Mouse (Mus musculus): Measurements from ENCODE around the gene Insm1. TPM values are rescaled to one million over a fixed set of nuclear protein-coding genes. Genes with fewer than 3 reads are reported as not detected.

The Insm1 gene
- not detected in 2 replicates for polyA plus RNA-seq (2016; fragmentation: Nextera tagmentation; extraction: Ambion mirVana)

GRCm38 (mm10) chr2:146221076-146221928, at the start of gene Insm1:
Insm1 (plus strand) TSS chr2:146221921.
- H3K27ac ChIP-seq = no peak within 1 kb of the TSS
- H3K4me2 ChIP-seq = peak within 1 kb of the TSS; percentile 77
- no peak within 1 kb of the TSS for H3K9ac ChIP-seq
- H3K27me3 ChIP-seq (replicated peaks) = peaks cover 99% of the 10 kb centered on the region
- no peaks in the 10 kb centered on the region for H3K36me3 ChIP-seq
- H3K4me1 ChIP-seq = peaks cover 34% of the 10 kb centered on the region
- no peaks in the 10 kb centered on the region for H3K9me3 ChIP-seq (replicated peaks)
- peak; percentile 61; the same call in 1 of the 2 replicates for ATAC-seq
- 2% methylated on average over 82 of the region's 86 CpGs for WGBS (ENCODE audit: insufficient replicate concordance)
- peak within 1 kb of the TSS; percentile 53 for H3K4me3 ChIP-seq

DNA sequence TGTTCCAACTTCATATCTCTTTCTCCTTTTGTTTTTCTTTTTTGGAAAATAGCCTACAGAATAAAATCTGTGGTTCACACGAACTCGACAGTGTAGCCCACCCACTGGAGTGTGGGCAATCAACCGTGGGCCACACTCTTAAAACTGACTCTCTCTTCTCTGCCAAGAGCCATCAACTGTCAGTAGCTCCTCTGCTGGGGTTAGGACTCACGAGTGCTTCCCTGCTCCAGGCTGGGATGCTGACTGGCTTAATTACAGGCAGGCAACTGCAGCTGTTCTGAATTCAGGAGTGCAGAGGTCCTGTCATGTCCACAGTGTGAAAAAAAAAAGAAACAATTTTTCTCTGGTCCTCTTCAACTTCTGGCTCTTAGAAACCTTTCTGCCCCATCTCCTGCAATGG, 49.6 kb upstream of the Insm1 start:
- 51% methylated on average over 4 of the region's 4 CpGs for WGBS (ENCODE audit: insufficient replicate concordance)

DNA sequence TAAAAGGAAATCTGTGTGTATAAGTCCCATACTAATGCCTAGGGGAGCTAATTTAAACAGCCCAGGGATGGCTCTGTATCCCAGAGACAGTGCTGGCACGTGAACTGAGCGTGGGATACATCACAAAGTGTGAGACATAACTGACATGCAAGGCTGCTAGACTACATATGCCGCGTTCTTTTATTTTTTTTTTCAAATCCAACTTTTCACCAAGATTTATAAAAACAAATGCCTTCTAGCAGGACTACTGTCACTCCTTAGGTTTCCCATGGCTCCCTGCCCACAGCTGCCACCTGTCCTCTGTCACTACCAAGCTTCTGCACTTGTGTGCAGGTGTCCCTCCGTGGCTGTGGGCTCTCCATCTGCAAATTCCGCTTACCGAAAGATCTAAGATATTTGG, 47.5 kb upstream of the Insm1 start:
- no peak for ATAC-seq
- Histone ChIP-seq H3K27me3 (replicated peaks) (no peaks in the 10 kb centered on the region), H3K9me3 (replicated peaks) (peaks cover 5% of the 10 kb centered on the region; the same call in 1 of the 2 replicates), H3K4me1 (no peaks in the 10 kb centered on the region), H3K4me3 (no peak overlapping the region), H3K27ac (no peak overlapping the region), H3K9ac (no peak overlapping the region), H3K36me3 (no peaks in the 10 kb centered on the region), H3K4me2 (no peak overlapping the region)
- 76% methylated on average over 7 of the region's 7 CpGs for WGBS (ENCODE audit: insufficient replicate concordance)

More for the DNA sequence above, 49.6 kb upstream of the Insm1 start:
- no peak for ATAC-seq
- no peak overlapping the region for H3K4me2 ChIP-seq
- H3K4me3 ChIP-seq = no peak overlapping the region
- H3K9ac ChIP-seq = no peak overlapping the region
- H3K27me3 ChIP-seq (replicated peaks) = no peaks in the 10 kb centered on the region
- no peaks in the 10 kb centered on the region for H3K36me3 ChIP-seq
- H3K27ac ChIP-seq = no peak overlapping the region
- H3K9me3 ChIP-seq (replicated peaks) = no peaks in the 10 kb centered on the region
- no peaks in the 10 kb centered on the region for H3K4me1 ChIP-seq

GRCm38 (mm10) chr2:146178718-146179117, 43.0 kb upstream of the Insm1 start:
- Histone ChIP-seq H3K4me2 (no peak overlapping the region), H3K27me3 (replicated peaks) (no peaks in the 10 kb centered on the region; the same call in 1 of the 2 replicates), H3K4me3 (no peak overlapping the region), H3K4me1 (no peaks in the 10 kb centered on the region), H3K27ac (no peak overlapping the region), H3K9ac (no peak overlapping the region), H3K9me3 (replicated peaks) (peaks cover 5% of the 10 kb centered on the region; the same call in 1 of the 2 replicates), H3K36me3 (no peaks in the 10 kb centered on the region)
- no peak for ATAC-seq
- WGBS (ENCODE audit: insufficient replicate concordance) = 63% methylated on average over 1 of the region's 1 CpGs

- 69% methylated on average over 24 of the region's 24 CpGs for WGBS (ENCODE audit: insufficient replicate concordance)
- Histone ChIP-seq H3K4me3 (no peak overlapping the region), H3K27me3 (replicated peaks) (peaks cover 8% of the 10 kb centered on the region), H3K36me3 (no peaks in the 10 kb centered on the region), H3K4me1 (no peaks in the 10 kb centered on the region), H3K9me3 (replicated peaks) (no peaks in the 10 kb centered on the region), H3K27ac (no peak overlapping the region), H3K9ac (no peak overlapping the region), H3K4me2 (no peak overlapping the region)
- no peak for ATAC-seq
Observed at GRCm38 (mm10) chr2:146183830-146184793, 37.6 kb upstream of the Insm1 start.

- WGBS (ENCODE audit: insufficient replicate concordance) = 82% methylated on average over 11 of the region's 11 CpGs
- H3K9me3 ChIP-seq (replicated peaks) = no peaks in the 10 kb centered on the region
- ATAC-seq = no peak
- no peak overlapping the region for H3K27ac ChIP-seq
- H3K4me3 ChIP-seq = no peak overlapping the region
- no peaks in the 10 kb centered on the region for H3K36me3 ChIP-seq
- no peaks in the 10 kb centered on the region for H3K27me3 ChIP-seq (replicated peaks)
- no peaks in the 10 kb centered on the region for H3K4me1 ChIP-seq
- no peak overlapping the region for H3K4me2 ChIP-seq
- no peak overlapping the region for H3K9ac ChIP-seq
Observed at GRCm38 (mm10) chr2:146196126-146196525, 25.6 kb upstream of the Insm1 start.

- 25% methylated on average over 7 of the region's 7 CpGs for WGBS (ENCODE audit: insufficient replicate concordance)
- Histone ChIP-seq H3K4me1 (no peaks in the 10 kb centered on the region), H3K9me3 (replicated peaks) (no peaks in the 10 kb centered on the region), H3K4me3 (no peak overlapping the region), H3K36me3 (no peaks in the 10 kb centered on the region), H3K9ac (no peak overlapping the region), H3K4me2 (no peak overlapping the region), H3K27me3 (replicated peaks) (no peaks in the 10 kb centered on the region), H3K27ac (no peak overlapping the region)
- ATAC-seq = no peak
Observed at GRCm38 (mm10) chr2:146197947-146198346, 23.8 kb upstream of the Insm1 start.

- no peak overlapping the region for H3K4me3 ChIP-seq
- H3K9me3 ChIP-seq (replicated peaks) = no peaks in the 10 kb centered on the region
- no peak overlapping the region for H3K27ac ChIP-seq
- peaks cover 16% of the 10 kb centered on the region for H3K27me3 ChIP-seq (replicated peaks)
- H3K9ac ChIP-seq = no peak overlapping the region
- ATAC-seq = no peak
- no peaks in the 10 kb centered on the region for H3K4me1 ChIP-seq
- no peak overlapping the region for H3K4me2 ChIP-seq
- WGBS (ENCODE audit: insufficient replicate concordance) = 30% methylated on average over 4 of the region's 4 CpGs
- no peaks in the 10 kb centered on the region for H3K36me3 ChIP-seq
Observed at GRCm38 (mm10) chr2:146210968-146211367, 10.8 kb upstream of the Insm1 start.

DNA sequence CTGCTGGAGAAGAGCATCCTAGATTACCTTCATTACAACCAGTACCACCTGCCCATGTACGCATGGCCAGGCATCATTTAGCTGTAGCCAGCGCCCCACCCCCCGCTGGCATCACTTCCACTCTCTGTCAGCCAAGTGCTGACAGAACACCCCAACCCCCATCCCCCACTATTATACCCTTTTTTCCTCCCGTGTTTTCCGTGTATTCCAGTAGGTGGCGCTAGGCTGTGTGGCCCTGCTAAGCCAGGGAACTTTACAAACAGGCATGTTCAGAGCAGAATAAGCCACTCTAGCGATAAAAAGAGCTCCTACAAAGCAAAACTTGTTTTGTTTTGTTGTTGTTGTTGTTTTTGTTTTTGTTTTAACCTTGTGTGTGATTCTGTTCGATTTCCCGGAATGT, 7.0 kb upstream of the Insm1 start:
- no peak overlapping the region for H3K4me2 ChIP-seq
- 3% methylated on average over 9 of the region's 9 CpGs for WGBS (ENCODE audit: insufficient replicate concordance)
- H3K27me3 ChIP-seq (replicated peaks) = peaks cover 53% of the 10 kb centered on the region
- H3K27ac ChIP-seq = no peak overlapping the region
- H3K9me3 ChIP-seq (replicated peaks) = no peaks in the 10 kb centered on the region
- ATAC-seq = no peak
- H3K4me3 ChIP-seq = no peak overlapping the region
- H3K4me1 ChIP-seq = peaks cover 9% of the 10 kb centered on the region
- H3K36me3 ChIP-seq = no peaks in the 10 kb centered on the region
- H3K9ac ChIP-seq = no peak overlapping the region

- H3K4me2 ChIP-seq = no peak overlapping the region
- peaks cover 16% of the 10 kb centered on the region for H3K4me1 ChIP-seq
- WGBS (ENCODE audit: insufficient replicate concordance) = 26% methylated on average over 14 of the region's 14 CpGs
- H3K27me3 ChIP-seq (replicated peaks) = peaks cover 68% of the 10 kb centered on the region
- ATAC-seq = no peak
- no peaks in the 10 kb centered on the region for H3K36me3 ChIP-seq
- no peak overlapping the region for H3K9ac ChIP-seq
- no peak overlapping the region for H3K4me3 ChIP-seq
- H3K9me3 ChIP-seq (replicated peaks) = no peaks in the 10 kb centered on the region
- H3K27ac ChIP-seq = no peak overlapping the region
Observed at GRCm38 (mm10) chr2:146216111-146217064, 5.3 kb upstream of the Insm1 start.
